Mouse (Mus musculus): ENCODE results near the gene Igfbp7.

Igfbp7 gene

DNA sequence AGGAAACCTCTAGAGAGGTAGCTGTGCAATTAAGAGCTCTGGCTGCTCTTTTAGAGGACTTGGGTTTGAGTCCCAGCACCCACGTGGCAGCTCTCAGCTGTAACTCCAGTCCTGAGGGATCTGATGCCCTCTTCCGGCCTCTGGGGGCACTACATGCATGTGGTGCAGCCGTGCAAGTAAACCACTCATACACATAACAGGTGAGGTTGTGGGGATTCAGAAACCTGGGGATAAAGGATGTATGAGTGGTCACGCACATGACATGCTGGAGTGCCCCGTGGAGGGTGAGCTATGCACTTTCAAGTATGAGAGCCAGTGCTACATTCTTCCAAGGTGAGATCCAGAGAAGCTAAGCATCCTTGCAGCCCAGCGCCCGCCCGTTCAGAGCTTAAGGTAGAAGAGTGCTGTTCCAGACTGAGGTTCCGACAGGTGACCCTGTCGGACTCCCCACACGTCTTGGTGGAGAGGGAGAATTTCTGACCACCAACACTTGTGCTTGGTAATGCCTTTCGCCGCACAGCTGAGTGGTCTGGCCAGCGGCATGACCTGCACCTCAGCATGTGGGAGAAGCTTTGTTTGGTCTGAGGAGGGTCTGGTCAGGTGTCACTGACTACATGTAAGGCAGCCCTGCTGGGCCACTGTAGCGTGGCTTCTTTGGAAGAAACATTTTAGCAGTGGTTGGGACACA lies 57.7 kb downstream of the Igfbp7 start:
- no peak for DNase-seq (ENCODE audit: low spot score)

GRCm38 (mm10) chr5:77348901-77349300 lies 58.9 kb downstream of the Igfbp7 start:
- no peak for DNase-seq (ENCODE audit: low spot score)

GRCm38 (mm10) chr5:77340033-77340432 lies 67.8 kb downstream of the Igfbp7 start:
- no peak for DNase-seq (ENCODE audit: low spot score)

DNA sequence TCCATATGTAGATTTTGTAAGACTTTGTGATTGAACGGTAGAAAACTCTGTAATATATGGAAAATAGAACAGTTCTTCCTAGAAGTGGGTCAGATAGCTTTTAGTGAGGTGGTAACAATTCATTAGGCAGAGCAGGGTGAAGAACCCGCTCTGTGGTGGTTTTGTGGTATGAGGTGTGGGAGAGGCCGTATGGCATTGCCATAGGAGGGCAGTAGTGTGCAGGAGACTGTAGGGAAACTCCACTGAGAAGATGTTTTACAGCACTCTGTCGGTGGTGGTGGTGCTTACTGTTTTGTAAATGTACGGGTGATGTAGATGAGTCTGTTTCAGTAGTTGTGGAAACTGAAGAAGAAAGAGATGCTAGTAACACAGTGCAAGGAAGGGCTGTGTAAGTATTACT lies 77.7 kb downstream of the Igfbp7 start:
- DNase-seq (ENCODE audit: low spot score), result no peak

- DNase-seq (ENCODE audit: low spot score), result no peak
These were observed 82.9 kb downstream of the Igfbp7 start for GRCm38 (mm10) chr5:77324936-77325335.

DNA sequence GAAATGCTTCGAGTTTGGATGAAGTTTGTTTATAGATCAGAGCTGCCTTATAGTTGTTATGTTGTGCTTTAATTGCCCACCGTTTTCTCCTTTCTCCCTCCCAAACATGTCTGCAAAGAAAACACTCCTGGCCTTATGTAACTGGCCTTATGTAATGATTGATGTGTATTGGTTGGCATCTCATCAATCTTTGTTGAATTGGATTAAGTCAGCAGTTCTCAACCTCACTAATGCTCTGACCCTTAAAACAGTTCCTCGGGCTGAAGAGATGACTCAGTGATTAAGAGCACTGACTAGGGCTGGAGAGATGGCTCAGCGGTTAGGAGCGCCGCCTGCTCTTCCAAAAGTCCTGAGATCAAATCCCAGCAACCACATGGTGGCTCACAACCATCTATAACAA lies 92.9 kb downstream of the Igfbp7 start:
- no peak for DNase-seq (ENCODE audit: low spot score)

- no peak for DNase-seq (ENCODE audit: low spot score)
These were observed 93.6 kb downstream of the Igfbp7 start for GRCm38 (mm10) chr5:77314206-77314605.

DNA sequence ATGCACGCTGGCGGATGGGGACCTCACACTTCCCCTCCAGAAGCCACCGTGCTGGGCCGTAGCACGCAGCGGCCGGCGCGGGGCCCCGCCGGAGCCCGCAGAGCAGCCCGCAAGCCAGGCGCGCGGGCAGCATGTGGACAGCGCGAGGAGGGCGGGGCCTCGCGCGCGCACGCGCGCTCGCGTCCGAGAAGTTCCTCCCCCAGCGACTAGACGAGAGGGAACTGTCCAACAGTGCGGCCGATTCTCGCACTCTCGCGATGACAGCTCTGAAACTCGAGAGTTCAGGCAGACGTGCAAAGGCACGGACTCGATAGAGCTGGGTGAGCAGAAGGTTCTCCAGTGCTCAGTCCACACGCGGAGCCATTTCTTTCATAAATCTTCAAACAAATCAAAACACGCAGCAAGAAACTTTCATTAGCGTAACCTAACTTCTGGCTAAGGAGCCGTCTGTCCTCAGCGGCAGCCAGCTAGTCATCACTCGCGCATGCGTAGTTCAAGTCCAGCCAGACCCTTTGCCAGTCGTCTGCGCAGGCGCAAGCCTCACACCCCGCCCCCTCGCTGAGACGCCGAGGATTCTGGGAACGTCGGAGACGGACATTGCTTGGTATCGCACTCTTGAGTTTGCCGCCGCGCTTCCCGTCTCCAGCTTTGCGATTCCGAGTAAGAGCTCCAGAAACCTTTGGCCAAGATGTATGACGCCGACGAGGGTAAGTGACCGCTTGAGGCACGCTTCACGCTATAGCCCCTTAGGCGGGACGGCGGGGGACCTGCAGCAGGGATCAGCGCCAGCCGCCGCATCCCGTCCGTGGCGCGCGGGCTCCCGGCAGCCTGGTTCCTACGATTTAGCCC lies 97.7 kb downstream of the Igfbp7 start, which contains the start of the genes Noa1 and Polr2b:
TSS of gene Noa1 (minus strand) at position 161 of the 849 bp plus-strand sequence.
TSS of gene Polr2b (plus strand) at position 224 of the 849 bp plus-strand sequence.
- DNase-seq (ENCODE audit: low spot score), result peak; percentile 95

DNA sequence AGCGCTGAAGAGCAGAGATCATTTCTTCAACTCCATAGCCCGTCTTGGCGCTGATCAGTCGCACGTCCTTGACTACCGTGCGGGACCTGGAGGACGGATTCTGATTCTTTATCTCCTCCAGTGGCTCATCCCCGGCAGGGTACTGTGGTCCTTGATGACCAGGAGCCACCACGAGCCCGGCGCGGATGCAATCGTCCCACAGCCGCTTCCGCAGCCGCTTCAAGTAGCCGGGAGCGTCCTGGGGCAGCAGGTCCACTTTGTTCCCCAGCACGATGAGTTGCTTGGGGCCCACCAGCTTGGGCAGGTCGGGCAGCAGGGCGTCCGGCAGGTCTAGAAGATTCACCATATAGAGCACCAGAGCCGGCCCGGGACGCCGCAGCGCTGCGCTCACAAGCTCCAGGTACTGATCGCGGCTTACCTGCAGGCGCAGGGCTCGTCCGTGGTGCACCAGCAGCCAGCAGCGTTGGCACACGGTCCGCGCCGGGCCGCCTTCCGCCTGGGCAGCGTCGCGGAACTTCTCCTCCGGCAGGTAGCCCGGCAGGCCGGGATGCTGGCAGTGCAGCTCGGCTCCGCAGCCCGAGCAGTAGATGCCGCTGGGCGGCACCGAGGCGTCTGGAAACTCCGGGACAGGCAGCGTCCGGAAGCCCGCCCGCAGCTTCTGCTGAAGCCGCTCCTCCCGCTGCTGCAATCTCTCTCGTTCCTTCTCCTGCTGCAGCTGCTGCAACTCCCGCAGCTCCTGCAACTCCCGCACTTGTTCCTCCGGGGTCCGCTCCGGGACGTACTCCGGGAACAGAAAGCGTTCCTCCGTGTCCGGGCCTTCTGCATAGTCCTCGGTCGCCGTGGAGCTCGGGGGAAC lies 98.6 kb downstream of the Igfbp7 start:
- no peak for DNase-seq (ENCODE audit: low spot score)

DNA sequence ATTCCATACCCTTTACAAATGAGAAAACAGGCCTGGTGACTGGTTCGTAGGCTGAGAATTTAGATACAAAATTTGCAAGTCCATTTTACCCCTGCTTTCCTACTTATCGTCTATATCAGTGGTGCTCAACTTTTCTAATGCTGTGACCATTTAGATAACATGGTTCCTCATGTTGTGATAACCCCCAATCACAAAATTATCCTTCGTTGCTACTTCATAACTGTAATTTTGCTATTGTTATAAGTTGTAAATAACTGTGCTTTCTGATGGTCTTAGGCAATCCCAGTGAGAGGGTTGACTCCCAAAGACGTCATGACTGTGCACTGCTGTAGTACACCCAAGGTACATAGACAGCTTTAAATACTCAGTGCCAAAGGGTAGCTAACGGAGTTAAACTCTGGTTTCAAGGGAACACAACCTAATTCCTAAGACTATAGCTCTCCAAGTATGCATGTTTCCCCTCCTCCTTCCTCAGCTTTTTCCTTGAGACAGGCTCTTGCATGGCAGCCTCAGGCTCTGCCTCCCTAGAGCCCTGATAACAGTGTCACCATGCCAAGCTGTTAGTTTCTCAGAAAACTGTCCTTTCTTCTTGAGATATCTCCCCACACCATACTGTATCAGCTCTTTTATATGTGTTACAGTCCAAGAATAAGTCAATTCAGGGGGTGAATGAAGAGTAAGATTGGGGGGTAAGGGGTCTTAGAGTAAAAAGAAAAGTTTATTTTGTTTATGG lies 99.9 kb downstream of the Igfbp7 start:
- DNase-seq (ENCODE audit: low spot score), result no peak

- no peak for DNase-seq (ENCODE audit: low spot score)
These were observed 106.4 kb downstream of the Igfbp7 start for GRCm38 (mm10) chr5:77301296-77301903.

DNA sequence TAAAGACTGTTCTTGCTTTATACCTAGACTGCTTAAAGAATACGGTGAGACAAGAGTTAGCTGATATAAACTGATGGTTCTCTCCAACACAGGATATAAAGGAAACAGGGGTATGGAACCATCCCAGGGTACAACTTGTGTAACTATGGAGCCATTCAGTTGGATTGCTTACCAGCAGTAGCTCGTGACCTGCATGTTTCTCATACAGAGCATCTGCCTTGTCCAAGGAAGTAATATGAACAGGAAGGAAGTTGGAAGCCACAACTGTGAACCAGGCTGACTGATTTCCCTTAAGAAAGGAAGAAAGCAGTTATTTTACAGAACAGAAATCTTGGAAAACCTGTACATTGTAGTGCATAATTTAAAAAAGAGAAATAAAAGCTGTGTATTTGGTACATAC lies 108.4 kb downstream of the Igfbp7 start:
- no peak for DNase-seq (ENCODE audit: low spot score)
